Mouse (Mus musculus) CD4-positive, CD25-positive, alpha-beta regulatory T cell, adult 2 months (primary cell): ENCODE data around the gene Nfib.

Experiments used
- DNase-seq: peaks from one replicate; pipeline ENCODE4 v3.0.0-alpha.2; 2012; ENCODE audit warnings: low read depth, low spot score

The Nfib gene

DNA sequence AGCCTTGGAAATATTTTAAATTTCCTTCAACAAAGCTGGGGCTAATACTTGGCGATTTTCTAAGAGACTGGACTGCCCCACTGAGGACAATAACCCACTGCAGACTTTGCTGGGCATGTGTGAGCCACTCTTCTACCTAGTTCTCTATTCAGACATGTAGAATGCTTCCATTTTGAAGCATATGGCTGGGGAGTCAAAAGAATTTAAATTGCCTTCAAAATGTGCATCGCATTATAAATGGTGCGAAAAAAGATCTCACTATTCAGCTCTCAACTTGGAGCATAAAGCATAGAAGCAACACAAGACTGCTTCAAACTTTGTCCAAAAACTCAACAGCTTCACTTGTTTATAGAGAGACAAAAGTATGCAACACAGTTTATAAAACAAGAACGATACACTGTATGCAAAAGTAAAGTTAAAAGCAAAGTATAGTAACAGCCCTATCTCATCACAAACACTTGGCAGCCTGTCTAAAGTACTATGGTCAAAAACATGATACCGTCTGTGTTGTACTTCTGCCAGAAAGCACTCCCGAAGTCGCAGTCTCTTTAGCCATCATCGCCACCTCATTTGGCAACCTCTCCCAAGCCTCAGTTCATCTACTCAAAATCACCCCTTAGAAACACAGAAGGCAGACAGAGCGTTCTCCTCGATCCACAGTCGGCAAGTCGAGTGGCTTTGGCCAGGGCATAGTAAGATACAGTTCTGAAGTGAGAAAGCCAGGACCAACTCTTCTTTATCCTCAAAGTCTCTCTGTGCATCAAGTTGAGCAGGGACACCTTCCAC is 267.8 kb downstream of the Nfib start:
- DNase-seq = no peak

DNA sequence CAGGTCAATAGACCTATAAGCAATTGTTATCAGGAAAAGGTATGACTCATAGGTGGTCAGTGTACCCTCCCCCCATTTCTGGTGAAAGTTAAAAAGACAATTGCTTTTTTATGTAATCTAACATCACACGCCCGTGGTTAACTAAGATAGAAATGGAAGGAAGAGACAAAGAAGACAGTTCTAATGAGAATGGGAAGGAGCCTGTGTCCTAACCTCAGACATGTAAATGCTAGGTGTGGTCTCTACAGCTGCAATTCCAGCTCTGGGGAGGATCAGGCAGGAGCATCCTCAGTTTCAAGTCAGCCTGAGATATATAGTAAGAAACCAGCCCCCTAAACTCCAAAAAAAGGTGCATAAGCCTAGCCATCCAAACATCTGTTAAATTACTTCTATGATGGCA is 268.9 kb downstream of the Nfib start:
- DNase-seq = no peak

DNA sequence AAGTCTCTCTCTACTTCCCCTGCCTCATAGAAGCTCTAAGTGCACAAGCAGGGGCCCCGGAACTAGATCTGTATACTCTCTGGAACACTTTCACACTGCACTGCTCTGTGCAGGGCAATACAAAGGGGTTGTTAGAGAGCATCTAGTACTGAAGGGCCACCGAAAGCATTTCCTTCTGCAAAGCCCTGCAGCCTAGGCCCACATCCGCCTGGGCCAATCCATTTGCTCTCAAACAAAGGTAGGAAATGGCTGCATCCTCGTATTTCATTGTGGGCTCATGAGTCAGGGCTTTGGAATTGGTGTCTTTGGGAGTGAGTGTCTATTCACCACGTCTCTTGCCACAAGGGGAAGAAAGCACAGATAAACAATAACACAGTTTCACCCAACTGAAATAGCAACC is 269.8 kb downstream of the Nfib start:
- DNase-seq = no peak

DNA sequence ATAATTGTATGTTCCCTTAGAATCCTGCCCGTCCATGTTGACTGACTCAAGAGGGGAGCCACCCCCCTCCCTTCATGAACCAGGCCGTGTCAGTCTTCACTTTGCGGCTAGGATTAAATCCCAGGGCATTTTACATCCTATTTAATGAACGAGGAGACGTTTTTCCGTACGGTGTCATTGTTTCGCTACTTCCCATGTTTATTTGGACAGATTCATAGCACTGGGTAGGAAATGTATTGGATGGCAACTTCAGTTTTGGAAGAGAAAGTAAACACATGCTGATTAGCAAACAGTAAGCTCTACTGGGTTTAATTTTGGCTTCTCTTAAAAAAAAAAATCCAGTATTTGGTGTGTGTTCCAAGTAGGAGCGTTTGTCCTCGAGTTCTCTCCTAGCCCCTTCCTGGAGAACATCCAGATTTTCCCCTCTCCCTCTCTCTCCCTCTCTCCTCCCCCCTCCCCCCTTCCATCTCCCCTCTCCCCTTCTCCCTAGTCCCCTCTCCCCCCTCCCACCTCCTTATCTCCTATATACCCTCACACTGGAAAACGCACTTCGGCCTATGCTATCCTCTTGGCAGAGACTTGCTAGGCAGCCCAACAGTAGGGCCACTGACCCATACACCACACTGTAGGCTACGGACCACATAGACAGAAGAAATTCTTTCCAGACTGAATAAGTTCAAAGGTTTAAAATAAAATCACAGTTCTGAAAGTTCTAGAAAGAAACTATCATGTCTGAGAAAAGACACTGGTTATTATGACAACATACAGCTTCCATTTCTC is 271.4 kb downstream of the Nfib start:
- no peak for DNase-seq

DNA sequence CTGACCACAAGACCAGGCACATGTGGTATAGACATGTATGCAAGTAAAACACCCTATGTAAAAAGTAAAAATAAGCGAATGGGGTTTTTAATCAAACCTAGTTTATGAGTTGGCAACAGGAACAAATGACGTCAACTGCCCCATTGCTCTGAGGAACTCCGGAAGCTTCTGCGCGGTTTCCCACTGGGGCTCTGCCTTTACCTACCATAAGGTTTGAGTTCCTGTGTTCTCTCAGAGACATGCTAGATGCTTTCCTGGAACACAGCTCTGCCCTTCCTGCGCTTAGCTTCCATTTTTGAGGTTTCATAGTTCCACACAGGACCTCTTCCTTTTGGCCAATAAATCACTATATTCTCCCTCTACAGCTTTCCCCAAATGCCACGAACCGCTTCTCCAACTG is 273.7 kb downstream of the Nfib start:
- no peak for DNase-seq

DNA sequence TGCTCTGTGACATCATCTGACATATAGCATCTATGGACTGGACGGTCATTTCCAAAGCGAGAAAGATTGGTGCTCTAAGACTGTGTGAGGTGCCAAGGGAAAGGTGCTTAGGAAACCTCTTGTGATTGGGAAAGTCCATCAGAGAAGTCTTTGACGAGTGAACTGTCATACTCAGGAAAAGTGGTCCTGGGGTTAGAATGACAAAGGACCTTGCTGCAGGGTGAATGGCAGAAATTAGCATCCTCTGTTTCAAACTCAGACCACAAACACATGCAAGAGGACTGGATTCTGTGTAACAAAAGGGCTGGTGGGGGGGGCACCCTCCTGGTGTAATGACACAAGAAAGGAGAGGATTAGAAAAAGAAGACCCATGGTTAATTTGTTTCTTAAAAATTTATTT is 274.7 kb downstream of the Nfib start:
- DNase-seq = no peak

DNA sequence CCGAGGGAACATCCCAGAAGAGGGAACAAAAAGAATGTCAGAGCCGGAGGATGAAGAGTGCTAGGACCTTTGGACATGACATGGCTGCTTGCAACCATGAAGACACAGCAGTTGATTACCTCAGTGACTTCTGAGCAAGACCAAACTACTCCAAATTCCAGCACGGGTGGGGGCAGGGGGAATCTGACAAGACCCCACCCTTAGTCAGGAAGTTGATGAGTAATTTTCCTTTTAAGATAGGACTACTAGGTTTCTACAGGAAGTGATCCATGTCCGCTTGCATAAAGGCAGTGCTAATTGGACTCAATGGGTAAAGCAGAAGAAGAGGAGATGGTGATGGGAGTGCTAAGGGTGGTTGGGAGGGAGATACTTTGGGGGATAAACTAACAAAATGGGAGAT is 279.3 kb downstream of the Nfib start:
- no peak for DNase-seq

DNA sequence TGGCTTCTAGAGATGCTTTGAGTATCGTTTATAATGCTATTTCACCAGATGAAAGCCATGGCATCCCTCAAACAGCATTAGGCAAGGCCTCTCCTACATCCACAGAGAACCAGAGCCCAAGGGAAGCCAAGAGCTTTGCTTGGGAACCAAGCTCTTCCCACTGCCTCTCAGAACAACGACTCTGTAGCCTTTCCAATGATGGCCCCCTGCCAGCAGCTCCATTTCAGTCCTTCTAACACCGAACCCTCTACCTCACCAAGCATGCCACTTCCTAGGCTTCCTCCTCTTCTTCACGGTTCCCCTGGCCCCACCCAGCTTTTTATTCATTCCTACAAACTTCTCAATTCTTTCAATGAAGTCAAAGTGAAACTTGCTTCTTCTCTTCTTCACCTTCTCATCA is 287.3 kb downstream of the Nfib start:
- no peak for DNase-seq

DNA sequence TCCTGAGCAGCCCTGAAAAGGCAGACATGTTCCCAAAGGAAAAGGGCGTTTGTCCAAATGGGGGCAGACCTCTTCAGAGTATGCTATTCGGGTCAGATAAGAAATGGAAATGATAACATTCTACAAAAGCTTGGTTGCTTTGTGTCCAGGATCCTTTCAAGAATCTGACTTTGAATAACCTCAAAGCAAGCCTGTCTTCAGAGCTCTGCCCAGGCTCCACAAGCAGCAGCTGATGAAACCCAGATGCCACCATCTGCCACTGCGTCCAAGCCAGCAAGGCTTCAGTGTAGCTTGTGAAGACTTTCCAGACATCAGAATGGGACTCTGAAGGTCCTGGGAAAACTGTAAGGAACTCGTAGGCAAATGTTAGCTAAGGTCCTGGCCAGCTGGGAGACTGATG is 289.7 kb downstream of the Nfib start:
- DNase-seq = no peak

DNA sequence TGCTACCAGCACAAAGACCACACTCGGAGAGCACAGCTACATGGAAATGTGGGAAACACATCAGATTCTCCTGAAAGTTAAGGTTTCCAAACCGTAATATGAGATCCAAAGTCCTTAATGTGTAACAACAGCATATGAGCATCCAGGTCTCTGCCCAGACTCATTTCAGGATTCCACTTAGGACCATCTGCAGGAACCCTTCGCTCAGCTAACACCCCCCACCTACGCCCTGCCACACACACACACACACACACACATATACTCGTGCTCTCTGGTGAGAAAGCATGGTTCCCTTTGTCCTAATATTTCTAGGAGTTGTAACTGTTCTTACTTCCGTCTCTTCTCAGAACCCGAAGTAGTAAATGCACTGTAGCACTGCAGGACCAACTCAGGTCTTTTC is 292.9 kb downstream of the Nfib start:
- DNase-seq = no peak

DNA sequence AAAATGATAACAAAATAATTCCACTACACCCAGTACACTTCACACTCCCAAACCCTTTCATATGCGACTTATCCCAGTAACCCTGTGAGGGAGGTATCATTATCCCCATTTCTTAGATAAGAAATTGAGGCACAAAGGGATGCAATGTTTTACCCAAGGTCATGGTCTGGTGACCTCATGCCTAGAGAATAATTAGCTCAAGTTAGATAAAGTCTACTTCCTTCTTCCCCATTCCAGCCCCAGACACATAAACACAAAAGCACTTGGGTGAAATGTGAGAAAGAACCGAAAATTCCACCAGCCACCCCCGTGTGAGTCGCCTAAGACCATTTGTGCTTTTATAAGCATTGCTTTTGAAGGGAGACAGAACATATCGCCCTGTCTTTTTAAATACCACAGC is 293.6 kb downstream of the Nfib start:
- DNase-seq = no peak

DNA sequence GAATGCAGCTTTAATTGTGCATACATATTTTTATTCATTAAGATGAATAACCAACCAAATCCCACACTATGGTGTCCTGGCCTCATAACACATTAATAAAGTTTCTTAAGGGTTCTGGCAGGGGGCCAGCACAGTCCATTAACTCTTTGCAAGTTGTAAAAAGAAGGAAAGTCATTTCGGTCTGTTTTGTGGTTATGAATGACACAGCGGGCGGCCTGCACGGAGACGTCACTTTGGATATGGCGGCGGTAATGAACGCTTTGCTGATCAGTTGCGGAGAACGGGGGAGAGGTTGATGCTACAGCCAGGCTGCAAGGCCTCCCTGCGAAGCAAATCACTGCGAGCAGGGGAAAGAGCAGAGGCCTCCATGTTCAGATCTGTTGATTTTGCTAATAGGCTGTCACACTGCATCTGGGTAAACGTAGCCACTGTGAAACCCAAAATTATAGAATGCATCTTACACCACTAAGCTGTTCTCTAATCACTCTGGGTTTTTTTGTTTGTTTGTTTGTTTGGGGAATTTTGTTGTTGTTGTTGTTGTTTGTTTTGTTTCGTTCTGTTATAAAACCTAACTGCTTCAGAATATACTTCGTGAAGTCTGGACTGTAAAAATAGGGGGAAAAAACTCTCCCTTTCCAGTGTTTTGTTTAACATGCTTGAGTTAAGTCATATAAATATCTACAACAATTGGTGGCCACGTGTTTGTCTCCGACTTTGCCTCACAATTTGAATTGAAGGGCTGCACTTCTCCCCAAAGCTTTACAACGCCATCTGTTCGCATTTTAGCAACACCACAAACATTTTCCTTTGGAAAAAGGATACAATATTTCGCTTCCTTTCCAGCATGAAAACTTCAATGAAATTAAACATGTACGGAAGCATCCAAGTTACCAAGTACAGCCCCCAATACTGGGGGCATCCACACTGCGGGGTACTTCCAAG is 296.8 kb downstream of the Nfib start:
- DNase-seq = no peak

DNA sequence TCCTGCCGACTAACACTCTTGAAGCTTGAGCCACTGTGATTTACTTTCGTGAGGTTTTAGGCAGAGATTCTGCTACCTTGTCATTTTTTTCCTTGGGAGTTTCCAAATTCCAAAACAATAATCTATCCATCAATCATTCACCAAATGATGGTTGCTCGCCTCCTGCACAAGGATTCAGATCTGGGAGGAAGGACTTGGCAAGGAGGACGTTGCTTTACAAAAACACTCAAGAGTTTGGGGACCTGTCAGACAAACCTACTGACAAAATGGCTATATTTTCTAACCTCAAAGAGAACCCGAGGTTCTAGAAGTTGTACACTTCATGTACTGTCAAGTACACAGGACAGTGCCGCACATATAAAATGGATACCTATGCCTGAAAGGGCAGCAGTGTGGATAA is 299.0 kb downstream of the Nfib start:
- DNase-seq = no peak

DNA sequence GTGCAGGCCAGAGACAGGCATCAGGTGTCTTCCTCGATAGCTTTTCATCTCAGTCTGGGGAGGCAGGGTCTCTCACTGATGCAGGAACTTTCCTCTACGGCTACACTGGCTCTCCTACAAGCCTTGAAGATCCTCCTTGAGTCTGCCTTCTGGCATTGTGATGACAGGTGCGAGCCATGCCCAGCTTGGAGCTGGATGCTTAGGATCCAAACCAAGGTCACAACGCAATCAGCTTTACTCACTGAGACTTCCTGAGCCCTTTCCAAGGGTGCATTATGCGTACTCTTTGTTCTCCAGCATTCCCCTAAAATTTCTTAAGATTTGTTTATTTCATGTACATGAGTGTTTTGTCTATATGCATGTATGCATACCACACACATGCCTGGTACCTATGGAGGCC is 299.8 kb downstream of the Nfib start:
- DNase-seq = no peak

DNA sequence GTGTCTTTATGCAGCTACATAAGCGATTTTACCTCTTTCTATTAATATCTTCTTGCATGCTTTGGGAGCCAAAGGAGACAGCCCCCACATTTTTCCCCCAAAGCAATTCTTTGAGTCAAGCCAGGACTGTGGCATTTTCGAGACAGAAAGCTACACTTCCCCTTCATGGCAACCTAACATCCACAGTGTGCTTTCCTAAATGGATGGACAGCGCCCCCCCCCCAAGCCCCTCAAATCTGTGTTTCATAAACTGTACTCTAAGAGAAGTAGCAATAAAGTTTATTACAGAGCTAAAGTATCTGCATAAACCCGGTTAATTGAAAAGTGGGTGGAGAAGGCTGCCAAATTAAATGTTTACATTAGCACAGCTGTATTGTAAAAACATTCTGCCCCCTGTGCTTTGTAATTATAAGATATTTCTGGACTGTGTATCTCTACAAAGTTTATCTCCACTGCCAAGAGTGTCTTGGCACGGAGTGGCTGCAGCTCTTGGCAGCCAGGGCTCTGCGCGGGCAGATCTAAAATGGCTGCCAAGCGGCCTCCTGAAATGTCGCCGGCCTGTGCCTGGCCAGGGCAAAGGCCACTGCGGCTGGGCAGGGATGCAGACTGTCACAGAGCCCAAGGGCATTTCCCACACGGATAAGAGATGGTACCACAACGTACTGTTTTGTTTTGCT is 301.4 kb downstream of the Nfib start:
- DNase-seq = no peak

DNA sequence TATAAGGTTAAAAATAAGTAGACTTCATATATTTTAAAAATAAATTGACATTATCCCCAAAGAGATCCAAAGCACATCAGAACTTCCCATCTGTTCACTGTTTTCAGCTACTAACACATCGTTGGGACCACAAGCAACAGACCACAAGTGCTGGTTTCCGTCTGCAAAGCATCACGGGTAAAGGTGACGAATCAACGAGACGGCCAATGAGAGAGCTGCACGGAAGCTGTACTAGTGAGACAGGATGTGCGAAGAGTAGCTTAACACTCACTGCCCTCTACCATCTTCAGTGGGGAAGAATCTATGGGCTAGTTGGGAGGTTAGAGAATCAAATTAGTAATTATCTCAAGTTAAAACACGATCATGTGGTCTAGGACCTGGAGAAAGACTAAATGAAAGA is 302.9 kb downstream of the Nfib start:
- DNase-seq = no peak

DNA sequence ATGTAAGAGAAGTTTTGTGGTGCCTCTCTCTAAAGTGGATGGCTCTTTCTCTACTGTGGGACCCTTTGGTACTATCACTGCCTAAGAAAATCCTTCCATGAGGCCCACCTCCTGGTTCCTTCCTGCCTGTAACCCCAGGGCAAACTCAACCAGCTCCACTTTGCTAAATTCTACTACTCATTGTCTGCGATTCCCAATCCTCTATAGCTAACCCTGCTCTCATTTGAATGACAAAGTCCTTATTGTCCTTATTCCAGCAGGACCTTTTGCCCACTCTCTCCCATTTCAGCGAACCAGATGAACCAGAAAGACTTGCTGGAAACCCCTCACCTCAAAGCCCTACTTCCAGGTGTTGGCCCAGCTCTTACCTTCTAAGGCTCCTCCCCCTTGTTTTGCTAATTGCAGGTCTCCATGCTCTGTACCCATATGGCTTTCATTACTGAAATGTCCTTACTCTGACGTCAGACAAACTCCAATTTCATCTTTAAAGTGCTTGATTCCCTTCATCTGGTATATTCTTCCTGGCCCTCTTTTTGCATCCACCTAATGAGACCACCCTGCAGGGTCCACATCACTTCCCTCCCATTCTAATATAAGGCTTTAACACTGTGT is 304.0 kb downstream of the Nfib start:
- DNase-seq = no peak

DNA sequence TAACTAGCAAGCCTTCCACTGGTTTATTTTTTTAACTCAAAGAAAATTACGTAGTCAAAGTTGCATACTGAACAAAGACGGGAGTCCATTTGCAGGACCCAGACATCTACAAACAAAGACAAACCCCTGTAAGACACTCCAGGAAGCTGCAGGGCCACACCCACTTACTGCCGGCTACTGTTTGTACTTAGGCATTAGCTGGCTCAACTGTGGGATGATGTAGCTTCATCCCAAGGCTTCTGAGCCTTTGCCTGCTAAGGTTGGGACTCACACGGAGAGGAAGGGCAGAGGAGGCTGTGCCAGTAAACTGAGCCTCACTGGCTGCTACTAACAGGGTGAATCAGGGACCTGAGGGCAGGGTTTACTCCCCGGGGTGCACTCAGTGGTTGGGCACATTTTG is 305.0 kb downstream of the Nfib start:
- no peak for DNase-seq

DNA sequence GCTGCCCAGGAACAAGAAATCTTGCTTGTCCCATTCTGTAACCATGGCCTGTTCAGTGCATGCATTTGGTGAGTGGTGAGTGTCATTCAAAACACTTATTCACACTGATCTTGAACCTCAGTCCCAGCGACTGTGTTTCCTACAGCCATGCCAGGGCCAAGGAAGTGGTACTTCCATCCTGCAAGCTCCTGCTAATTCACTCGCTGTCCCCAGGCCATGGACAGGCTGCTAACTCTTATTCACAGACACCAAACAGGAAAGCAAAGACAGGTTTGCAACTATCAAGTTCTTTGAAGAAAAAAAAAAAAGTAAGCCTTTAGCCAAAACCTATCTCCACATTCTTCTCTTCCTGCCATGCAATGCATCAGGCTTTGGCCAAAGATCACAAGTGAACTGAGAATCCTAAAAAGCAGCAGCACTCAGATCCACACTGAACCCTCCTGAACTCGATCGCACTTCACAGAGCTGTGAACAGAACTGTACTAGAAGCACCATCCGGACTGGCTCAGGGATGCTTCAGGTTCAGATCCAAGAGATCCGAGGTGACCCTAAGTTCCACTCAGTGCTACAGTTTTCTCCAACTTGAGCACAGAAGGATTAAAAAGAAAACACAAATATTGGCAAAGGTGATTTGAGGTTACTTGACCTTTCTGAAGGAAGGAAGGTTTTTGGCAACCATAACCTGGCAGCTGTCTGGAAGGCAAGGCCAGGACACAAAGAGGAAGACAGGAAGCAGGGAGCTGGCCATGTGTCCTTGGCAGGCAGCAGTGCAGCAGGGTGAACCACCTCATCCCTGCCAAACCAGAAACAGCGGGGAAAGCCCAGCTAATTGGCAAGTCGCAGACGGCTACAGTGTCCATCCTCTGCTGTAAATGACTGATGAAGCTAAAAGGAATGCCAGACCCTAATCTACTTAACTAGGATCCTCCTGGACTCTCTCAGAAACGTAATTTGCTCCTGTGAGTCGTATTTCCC is 305.9 kb downstream of the Nfib start:
- no peak for DNase-seq

DNA sequence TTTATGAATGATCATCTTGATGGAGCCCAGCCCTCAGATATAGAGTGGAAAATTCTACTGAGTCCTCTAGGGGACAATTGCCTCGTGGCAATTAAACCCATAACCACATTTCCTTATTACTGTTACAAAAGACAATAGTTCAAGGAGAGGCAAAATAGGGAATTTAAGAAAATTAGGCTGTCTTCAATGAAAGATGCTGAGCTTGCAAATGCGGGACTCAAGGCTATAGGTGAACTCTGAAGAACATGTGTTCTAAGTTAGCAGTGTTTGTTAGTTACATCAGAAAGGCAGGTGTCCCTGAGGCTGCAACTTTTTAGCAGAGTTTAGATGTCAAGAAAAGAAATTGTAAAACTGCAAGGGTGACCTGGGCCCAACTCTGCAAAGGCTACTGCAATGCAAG is 307.3 kb downstream of the Nfib start:
- DNase-seq = no peak
